Mouse (Mus musculus) bone marrow, adult 2 months (tissue): ENCODE data around the gene Atg16l2. TPM values are rescaled to one million over a fixed set of nuclear protein-coding genes. Genes with fewer than 3 reads are reported as not detected.

ENCODE experiments used
- H3K27ac ChIP-seq: fragments of 200-500 bp; 2 replicates; pipeline ENCODE4 v1.5.1; 2012; ENCODE audit warnings: low read depth, mild to moderate bottlenecking, control low read depth, inconsistent platforms, low read length; ENCODE audit not compliant: control insufficient read depth, poor library complexity, insufficient read depth
- H3K4me1 ChIP-seq: fragments of 200-500 bp; 2 replicates; pipeline ENCODE4 v1.6.1; 2011; ENCODE audit warnings: low read length; ENCODE audit not compliant: control insufficient read depth, insufficient read depth
- H3K4me3 ChIP-seq: fragments of 200-500 bp; replicated peaks from 2 replicates; pipeline ENCODE3; 2011; ENCODE audit warnings: mild to moderate bottlenecking, low read depth, low read length, control low read depth; ENCODE audit not compliant: control insufficient read depth
- CTCF ChIP-seq: fragments of 200-500 bp; IDR thresholded peaks from 2 replicates; pipeline ENCODE4 v1.5.1; 2011; ENCODE audit warnings: low read length, control low read depth; ENCODE audit not compliant: control insufficient read depth, insufficient read depth
- POLR2A ChIP-seq: fragments of 200-500 bp; IDR thresholded peaks from 2 replicates; pipeline ENCODE4 v1.6.1; 2011; ENCODE audit warnings: low read depth, mild to moderate bottlenecking, control low read depth, low read length, borderline replicate concordance; ENCODE audit not compliant: control insufficient read depth
- WGBS: fragments of 180-500 bp; shearing (Covaris S2); methylation state at CpG from one replicate; pipeline ENCODE4 v1.1.7; 2018; 5-methylcytosine and 5-hydroxymethylcytosine counted together
- polyA plus RNA-seq: library from polyadenylated mRNA; stranded (reverse); fragments of >200 nt; gene quantifications from 2 replicates; pipeline ENCODE4 v1.2.4, GENCODE M21; 2011; ENCODE audit warnings: low replicate concordance; ENCODE audit not compliant: missing spikeins, insufficient read depth, insufficient read length

The Atg16l2 gene
- polyA plus RNA-seq, 1 experiment = 38.6 TPM

DNA sequence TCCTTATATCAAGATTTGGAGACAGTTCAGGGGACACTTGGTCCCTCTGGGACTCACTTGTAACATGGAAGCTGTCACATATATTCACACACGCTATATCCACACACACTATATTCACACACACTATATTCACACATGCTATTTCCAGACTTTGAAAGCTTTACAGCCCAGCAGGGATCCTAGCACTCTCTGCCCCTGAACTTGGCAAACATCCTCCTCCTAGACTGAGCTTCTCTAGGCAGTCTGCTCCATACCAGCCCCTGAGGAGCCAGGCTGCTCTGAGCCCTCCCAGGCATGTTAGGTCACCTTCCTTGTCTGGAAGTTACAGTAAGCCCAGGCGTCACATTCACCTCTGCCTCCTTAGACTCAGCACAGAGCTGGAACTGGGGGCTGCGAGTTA is 34.6 kb upstream of the Atg16l2 start:
- H3K4me3 ChIP-seq = no peak overlapping the region
- TF ChIP-seq CTCF (no peak), POLR2A (no peak)
- no peaks in the 10 kb centered on the region; the same call in 1 of the 2 replicates for H3K4me1 ChIP-seq
- H3K27ac ChIP-seq = no peak overlapping the region
- WGBS = 86% methylated on average over 3 of the region's 3 CpGs

DNA sequence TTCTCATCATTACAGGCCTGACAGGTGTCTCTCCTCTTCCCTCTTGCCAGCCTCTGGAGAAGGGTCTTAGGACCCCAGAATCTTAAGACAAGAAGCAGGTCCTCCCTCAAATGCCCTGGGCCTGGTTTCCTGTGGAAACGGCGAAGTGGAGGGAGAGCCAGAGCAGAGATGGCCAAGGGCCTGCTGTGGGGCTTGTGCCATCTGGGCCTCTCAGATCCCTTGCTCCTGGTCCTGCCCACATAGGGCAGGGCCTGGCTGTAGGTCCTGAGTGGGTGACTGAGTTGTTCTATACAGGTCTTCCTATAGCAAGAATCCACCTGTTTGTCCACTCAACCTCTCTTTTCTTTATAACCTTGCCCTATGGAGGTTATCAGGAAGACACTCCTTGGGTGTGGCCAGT is 33.2 kb upstream of the Atg16l2 start:
- H3K27ac ChIP-seq = no peak overlapping the region
- TF ChIP-seq CTCF = no peak
- TF ChIP-seq POLR2A = no peak
- H3K4me3 ChIP-seq = no peak overlapping the region
- no peaks in the 10 kb centered on the region for H3K4me1 ChIP-seq
- 75% methylated on average over 2 of the region's 2 CpGs for WGBS

DNA sequence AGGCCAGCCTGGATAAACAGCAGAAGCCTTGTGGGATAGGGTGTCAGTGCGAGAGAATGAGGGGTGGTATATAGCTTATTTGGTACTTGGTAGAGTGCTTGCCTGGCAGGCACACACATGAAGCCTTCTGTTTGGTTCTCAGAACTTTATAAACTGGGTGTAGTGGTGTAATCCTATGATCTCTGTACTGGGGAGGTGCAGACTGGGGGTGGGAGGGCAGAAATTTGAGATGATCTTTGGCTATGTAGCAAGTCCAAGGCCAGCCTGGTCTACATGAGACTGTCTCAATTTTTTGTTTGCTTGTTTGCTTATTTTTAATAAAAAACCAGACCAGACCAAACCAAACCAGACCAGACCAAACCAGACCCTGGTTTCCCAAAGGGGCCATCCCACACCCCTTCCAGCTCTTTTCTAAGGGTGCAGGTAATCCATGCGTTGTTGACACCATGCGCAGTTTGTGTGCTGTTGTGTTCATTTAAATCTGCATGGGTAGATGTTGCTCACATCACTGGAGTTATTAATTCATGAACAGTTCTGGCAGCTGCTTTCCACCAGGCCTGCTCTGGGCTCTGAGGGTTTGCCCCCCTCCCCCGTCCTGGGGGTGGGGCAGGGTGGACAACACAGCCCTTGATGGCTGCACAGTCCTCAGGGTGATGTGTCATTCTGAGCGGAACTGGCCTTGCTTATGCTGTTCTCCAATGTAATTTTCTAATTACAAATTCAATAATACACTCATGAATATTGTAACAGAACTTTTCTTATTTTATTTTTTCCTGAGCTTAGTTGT is 30.2 kb upstream of the Atg16l2 start:
- 93% methylated on average over 5 of the region's 5 CpGs for WGBS

DNA sequence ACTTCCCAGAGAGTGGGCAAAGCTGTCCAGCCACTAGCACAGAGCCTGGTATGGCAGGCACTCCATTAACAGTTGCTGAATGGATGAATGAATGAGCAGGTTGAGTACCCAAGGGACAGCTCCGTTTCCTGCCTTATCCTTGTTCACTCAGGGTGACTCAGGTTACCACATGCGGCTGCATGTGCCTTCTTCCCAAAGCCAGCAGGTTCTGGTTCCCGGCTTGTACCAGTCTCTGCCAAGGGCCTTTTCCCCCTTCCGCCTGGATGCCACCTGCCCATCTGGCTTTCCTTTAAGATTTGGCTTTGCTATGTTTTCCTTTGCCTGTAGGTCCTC is 28.8 kb upstream of the Atg16l2 start:
- TF ChIP-seq POLR2A (no peak), CTCF (no peak)
- WGBS = 88% methylated on average over 4 of the region's 4 CpGs
- H3K4me1 ChIP-seq = no peaks in the 10 kb centered on the region
- no peak overlapping the region for H3K27ac ChIP-seq
- H3K4me3 ChIP-seq = no peak overlapping the region

More for the DNA sequence above, 30.2 kb upstream of the Atg16l2 start:
- Histone ChIP-seq H3K4me3 (no peak overlapping the region), H3K27ac (no peak overlapping the region), H3K4me1 (no peaks in the 10 kb centered on the region)
- TF ChIP-seq CTCF = no peak
- TF ChIP-seq POLR2A = no peak

DNA sequence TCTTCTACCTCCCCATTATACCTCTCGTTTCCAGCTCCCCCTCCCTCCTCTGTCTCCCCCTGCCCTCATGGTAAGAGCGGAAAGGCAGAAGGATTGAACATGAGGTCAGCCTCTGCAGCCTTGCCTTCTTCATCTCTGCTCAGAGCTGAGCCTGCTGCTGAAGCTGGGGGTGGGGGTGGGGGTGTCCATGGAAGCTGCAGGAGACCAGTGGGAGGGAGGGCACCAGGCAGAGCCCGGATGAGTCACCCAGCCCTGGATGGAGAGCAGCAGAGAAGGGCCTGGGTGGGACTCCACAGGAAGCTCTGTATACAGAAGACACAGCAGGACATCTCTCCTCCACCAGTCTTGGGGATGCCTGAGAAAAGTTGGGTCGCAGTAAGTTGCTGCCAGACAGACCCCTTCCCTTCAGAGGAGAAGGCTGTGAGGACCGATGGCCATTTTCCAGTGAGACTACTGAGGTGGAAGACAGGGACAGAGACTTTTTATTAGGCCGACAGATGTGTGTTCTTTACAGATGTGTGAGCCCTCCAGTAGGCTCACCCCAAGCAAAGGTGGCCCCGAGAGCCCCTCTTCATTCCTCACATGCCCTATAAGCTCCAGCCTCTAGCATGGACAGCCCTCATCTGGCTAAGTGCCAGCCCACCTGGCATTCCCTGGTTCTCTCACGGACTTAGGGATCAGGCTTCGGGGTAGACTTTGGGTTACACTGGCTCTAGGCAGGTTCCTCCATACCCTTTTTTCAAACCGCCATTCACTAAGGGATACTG is 28.2 kb upstream of the Atg16l2 start:
- TF ChIP-seq POLR2A (no peak), CTCF (no peak)
- no peak overlapping the region for H3K4me3 ChIP-seq
- H3K27ac ChIP-seq = no peak overlapping the region
- WGBS = 87% methylated on average over 10 of the region's 10 CpGs
- no peaks in the 10 kb centered on the region for H3K4me1 ChIP-seq

DNA sequence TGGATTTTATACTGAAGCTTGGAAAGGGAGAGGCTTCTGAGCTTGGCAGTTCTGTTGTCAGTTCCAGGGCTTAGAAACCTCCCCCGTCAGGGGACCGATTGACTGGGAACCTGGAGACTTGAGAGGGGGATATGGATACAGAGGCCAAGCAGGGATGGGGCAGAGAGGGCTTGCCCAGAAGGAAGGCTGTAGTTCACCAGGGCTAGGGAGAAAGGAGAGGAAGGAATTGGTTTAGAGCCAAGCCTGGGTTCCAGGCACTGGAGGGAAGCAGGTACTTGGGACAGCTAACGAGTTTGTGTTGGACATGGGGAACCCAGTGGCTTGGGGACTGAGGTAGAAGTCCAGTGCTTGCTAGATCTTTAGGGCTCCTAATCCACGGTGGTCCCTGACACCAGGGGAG is 27.6 kb upstream of the Atg16l2 start:
- H3K27ac ChIP-seq = no peak overlapping the region
- no peaks in the 10 kb centered on the region; the same call in 1 of the 2 replicates for H3K4me1 ChIP-seq
- TF ChIP-seq CTCF = no peak
- H3K4me3 ChIP-seq = no peak overlapping the region
- 86% methylated on average over 4 of the region's 4 CpGs for WGBS

DNA sequence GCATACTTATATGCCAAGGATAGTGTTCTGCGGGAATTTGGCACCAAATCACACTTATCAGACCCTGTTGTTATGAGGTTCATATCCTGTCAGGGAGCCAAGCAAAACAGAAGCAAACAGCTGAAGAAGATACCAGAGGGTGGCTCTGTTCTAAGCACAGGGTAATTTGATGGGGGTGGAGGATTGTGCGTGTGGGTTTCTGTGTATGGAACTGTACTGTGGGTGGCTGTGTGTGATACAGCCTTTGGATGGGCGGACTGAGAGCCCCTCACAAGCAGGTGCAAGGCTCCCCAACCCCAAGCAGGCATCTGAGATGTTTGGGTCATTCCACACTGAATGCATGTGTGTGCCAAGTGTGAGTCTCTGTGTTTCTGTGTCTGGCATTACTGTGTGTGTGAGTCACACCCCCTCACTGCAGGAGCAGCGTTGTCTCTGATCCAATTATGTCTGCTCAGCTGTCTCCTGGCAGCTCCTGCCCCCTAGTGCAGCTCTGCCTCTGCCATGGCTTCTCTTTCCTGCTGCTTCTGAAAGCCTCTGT is 26.6 kb upstream of the Atg16l2 start:
- 65% methylated on average over 4 of the region's 4 CpGs for WGBS
- Histone ChIP-seq H3K27ac (no peak overlapping the region), H3K4me3 (no peak overlapping the region), H3K4me1 (no peaks in the 10 kb centered on the region; the same call in 1 of the 2 replicates)
- TF ChIP-seq CTCF = no peak
- no peak for TF ChIP-seq POLR2A

DNA sequence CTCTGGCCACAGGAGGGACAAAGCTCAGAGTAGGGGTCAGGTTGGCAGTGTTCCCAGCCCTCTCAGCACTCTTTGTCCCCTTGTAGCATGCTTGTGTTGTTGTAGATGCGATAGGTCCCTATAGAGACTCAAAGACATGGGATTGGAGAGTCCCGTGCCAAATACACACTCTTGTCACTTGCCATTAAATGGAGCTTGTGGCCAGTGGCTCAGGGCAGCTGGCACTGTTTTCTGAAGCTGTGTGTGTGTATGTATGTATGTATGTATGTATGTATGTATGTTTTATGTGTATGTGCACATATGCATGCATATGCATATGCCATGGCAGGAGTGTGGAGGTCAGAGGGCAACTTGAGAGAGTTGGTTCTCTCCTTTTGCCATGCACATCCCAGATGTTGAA is 25.7 kb upstream of the Atg16l2 start:
- 93% methylated on average over 2 of the region's 2 CpGs for WGBS
- TF ChIP-seq POLR2A (no peak), CTCF (no peak)
- no peaks in the 10 kb centered on the region; the same call in 1 of the 2 replicates for H3K4me1 ChIP-seq
- H3K4me3 ChIP-seq = no peak overlapping the region
- H3K27ac ChIP-seq = no peak overlapping the region
